Mouse (Mus musculus) neural tube, postnatal 0 days (tissue): ENCODE measurements around the gene Lce1a1. TPM values are rescaled to one million over a fixed set of nuclear protein-coding genes. Genes with fewer than 3 reads are reported as not detected.

Experiments used
- polyA plus RNA-seq: library from polyadenylated mRNA; unstranded; fragments of >200 nt; fragmentation: Nextera tagmentation; extraction: Ambion mirVana; gene quantifications from 2 replicates; pipeline ENCODE4 v1.2.1, GENCODE M21; 2015

Gene Lce1a1
- not detected in 2 replicates for polyA plus RNA-seq

DNA sequence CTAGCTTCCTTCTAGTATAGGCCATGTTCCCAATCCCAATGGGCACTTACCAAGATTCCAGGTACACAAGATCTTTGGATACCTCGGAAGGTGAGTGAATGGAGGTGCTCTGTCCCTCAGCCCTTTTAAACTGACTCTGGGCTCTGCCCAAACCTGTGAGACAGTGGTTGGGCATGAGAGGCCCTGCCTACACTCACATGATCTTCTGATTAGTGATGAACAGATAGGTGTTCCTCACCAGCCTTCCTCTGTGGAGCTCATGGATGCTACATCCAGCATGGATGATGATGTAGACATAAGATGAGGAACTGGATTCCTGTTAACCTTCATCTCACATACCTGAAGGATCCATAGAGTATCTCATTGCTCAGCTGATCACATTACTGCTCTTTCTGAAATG is at the start of gene Lce1a1:
TSS of gene Lce1a1 (minus strand) at position 101 of the 400 bp plus-strand sequence.

GRCm38 (mm10) chr3:92687110-92687509 is 39.0 kb upstream of the Lce1a1 start, which contains the start of gene Lce1d:
Gene Lce1d, minus strand, starts transcription at chr3:92687210.

DNA sequence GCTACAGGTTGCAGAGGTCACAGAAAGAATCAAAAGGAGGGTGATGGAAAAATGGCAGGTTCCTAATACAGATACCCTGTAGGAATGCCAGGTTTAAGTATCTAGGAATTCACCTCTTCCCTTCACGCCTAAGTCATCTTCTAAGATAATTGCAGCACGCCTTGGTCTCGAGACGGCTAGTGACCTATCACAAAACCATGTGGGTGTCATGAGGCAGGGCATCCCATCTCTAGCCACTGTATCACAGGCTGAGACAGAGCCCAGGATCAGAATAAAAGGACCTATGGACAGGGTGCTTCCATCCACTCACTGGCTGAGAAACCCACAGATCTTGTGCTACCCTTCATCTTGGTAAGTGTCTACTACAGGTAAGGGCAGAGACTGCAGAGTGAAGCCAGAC is 30.8 kb upstream of the Lce1a1 start, which contains the start of gene Lce1c:
TSS of gene Lce1c (plus strand) at position 301 of the 400 bp plus-strand sequence.

GRCm38 (mm10) chr3:92670215-92670614 is 22.1 kb upstream of the Lce1a1 start, which contains the start of gene Lce1a2:
Gene Lce1a2, minus strand, starts transcription at chr3:92670315.

DNA sequence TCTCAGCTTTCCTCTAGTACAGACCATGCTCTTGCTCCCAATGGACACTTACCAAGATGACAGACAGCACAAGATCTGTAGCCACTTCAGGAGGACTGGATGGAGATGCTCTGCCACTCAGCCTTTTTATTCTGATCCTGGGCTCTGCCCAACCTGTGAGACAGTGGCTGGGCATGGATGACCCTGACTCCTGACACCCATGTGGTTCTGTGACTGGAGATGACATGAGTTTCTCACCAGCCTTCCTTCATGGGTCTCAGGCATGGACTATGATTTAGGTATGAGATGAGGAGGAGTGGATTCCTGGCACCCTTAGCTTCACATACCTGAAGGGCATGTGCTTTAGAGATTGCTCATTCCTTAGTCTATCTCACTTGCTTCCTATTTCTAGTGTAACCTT is 8.7 kb upstream of the Lce1a1 start, which contains the start of gene Lce1b:
TSS of gene Lce1b (minus strand) at position 101 of the 400 bp plus-strand sequence.

GRCm38 (mm10) chr3:92621560-92621959 is 26.5 kb downstream of the Lce1a1 start, which contains the start of gene Lce6a:
Gene Lce6a, minus strand, starts transcription at chr3:92621660.

GRCm38 (mm10) chr3:92607392-92607791 is 40.7 kb downstream of the Lce1a1 start, which contains the start of gene 2210017I01Rik:
Gene 2210017I01Rik, minus strand, starts transcription at chr3:92607492.

Other genes with a start within 250 kb of the Lce1a1 start
- not detected in 2 replicates for gene Sprr2i, start 240.3 kb downstream of the Lce1a1 start, polyA plus RNA-seq
- gene Sprr2j-ps, start 230.2 kb downstream of the Lce1a1 start, polyA plus RNA-seq: not detected in 2 replicates
- gene Gm9774, start 218.9 kb downstream of the Lce1a1 start, polyA plus RNA-seq: 7.8 and 9.7 TPM in 2 replicates
- gene Sprr2k, start 215.7 kb downstream of the Lce1a1 start, polyA plus RNA-seq: not detected in 2 replicates
- not detected in 2 replicates for gene Sprr1b, start 209.5 kb downstream of the Lce1a1 start, polyA plus RNA-seq
- not detected in 2 replicates for gene Sprr3, start 189.6 kb downstream of the Lce1a1 start, polyA plus RNA-seq
- gene Sprr1a, start 162.4 kb downstream of the Lce1a1 start, polyA plus RNA-seq: 0.85 and 1.2 TPM in 2 replicates
- gene Sprr4, start 147.8 kb downstream of the Lce1a1 start, polyA plus RNA-seq: not detected in 2 replicates
- not detected in 2 replicates for gene 2310046K23Rik, start 113.8 kb downstream of the Lce1a1 start, polyA plus RNA-seq
- not detected in 2 replicates for gene Ivl, start 74.6 kb downstream of the Lce1a1 start, polyA plus RNA-seq
- not detected in 2 replicates for gene Smcp, start 59.3 kb downstream of the Lce1a1 start, polyA plus RNA-seq
- gene 2210017I01Rik, start 40.8 kb downstream of the Lce1a1 start, polyA plus RNA-seq: not detected in 2 replicates
- not detected in 2 replicates for gene Lce6a, start 26.6 kb downstream of the Lce1a1 start, polyA plus RNA-seq
- gene Lce1b, start 8.6 kb upstream of the Lce1a1 start, polyA plus RNA-seq: not detected in 2 replicates
- gene Lce1a2, start 22.0 kb upstream of the Lce1a1 start, polyA plus RNA-seq: not detected in 2 replicates
- gene Lce1c, start 30.9 kb upstream of the Lce1a1 start, polyA plus RNA-seq: not detected in 2 replicates
- gene Lce1d, start 38.9 kb upstream of the Lce1a1 start, polyA plus RNA-seq: not detected in 2 replicates
- not detected in 2 replicates for gene Lce1e, start 60.8 kb upstream of the Lce1a1 start, polyA plus RNA-seq
- gene Lce1f, start 72.0 kb upstream of the Lce1a1 start, polyA plus RNA-seq: not detected in 2 replicates
- gene Gm38119, start 90.8 kb upstream of the Lce1a1 start, polyA plus RNA-seq: not detected in 2 replicates
- not detected in 2 replicates for gene Lce1g, start 104.0 kb upstream of the Lce1a1 start, polyA plus RNA-seq
- gene Lce1h, start 116.8 kb upstream of the Lce1a1 start, polyA plus RNA-seq: not detected in 2 replicates
- gene Lce1i, start 130.6 kb upstream of the Lce1a1 start, polyA plus RNA-seq: not detected in 2 replicates
- gene Lce1j, start 142.2 kb upstream of the Lce1a1 start, polyA plus RNA-seq: not detected in 2 replicates
- not detected in 2 replicates for gene Lce1k, start 159.6 kb upstream of the Lce1a1 start, polyA plus RNA-seq
- gene Kprp, start 178.9 kb upstream of the Lce1a1 start, polyA plus RNA-seq: not detected in 2 replicates
- not detected in 2 replicates for gene Lce1l, start 203.0 kb upstream of the Lce1a1 start, polyA plus RNA-seq
- gene 2310050C09Rik, start 221.9 kb upstream of the Lce1a1 start, polyA plus RNA-seq: not detected in 2 replicates